Mouse (Mus musculus): ENCODE measurements around the gene Fastkd5.

DNA sequence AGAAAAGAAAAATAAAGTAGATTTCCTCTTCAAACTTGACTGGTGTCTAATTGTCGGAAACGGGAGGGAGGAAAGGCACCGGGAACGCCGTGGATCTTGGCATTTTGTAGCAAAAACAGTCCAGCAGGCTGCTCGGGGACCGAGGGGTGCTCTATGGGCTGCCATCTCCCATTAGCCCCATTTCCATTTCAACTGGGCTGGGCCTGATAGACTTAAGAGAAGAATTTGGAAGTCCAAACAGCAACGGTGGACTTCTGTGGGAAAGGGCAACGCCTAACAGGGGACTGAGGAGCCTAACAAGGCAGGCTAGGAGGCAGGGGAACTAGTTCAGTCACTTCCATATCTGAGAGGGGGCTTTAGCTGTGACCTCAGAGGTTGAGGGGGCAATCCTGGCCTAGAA is 52.8 kb downstream of the Fastkd5 start:
- TF ChIP-seq CTCF (IDR thresholded peaks at IDR 0.05; ENCODE audit: low read depth) (no peak), EP300 (IDR thresholded peaks at IDR 0.05; ENCODE audit: low read depth) (no peak)
